Mouse (Mus musculus): ENCODE measurements around the gene Atf6b. TPM values are rescaled to one million over a fixed set of nuclear protein-coding genes. Genes with fewer than 3 reads are reported as not detected.

Gene Atf6b
- polyA plus RNA-seq, 1 experiment from 2014 or later: 76.8 TPM

GRCm38 (mm10) chr17:34629221-34629751 is 17.7 kb upstream of the Atf6b start, which contains the start of gene Prrt1:
Gene Prrt1, plus strand, starts transcription at chr17:34629533.
- H3K36me3 ChIP-seq: peaks cover 6% of the 10 kb centered on the region; the same call in 1 of the 2 replicates
- no peak for DNase-seq (ENCODE audit: low spot score)
- peak within 1 kb of the TSS; percentile 70 for H3K4me3 ChIP-seq
- 2% methylated on average over 16 of the region's 16 CpGs for WGBS
- peaks cover 62% of the 10 kb centered on the region for H3K27me3 ChIP-seq (ENCODE audit: insufficient read depth, poor library complexity, severe bottlenecking)
- no peaks in the 10 kb centered on the region for H3K9me3 ChIP-seq
- H3K27ac ChIP-seq: peak within 1 kb of the TSS; percentile 93
- H3K4me1 ChIP-seq: peaks cover 55% of the 10 kb centered on the region

- Histone ChIP-seq H3K9me3 (no peaks in the 10 kb centered on the region), H3K36me3 (peaks cover 6% of the 10 kb centered on the region; the same call in 1 of the 2 replicates), H3K4me3 (peak overlapping the region; percentile 57), H3K27ac (0 out of 2 replicates have a peak overlapping the region, but pooled peaks have one; percentile 1), H3K4me1 (peaks cover 55% of the 10 kb centered on the region), H3K27me3 (ENCODE audit: insufficient read depth, poor library complexity, severe bottlenecking) (peaks cover 62% of the 10 kb centered on the region)
- no peak for DNase-seq (ENCODE audit: low spot score)
- WGBS: 15% methylated on average over 12 of the region's 12 CpGs
Observed at GRCm38 (mm10) chr17:34629796-34630603, 16.9 kb upstream of the Atf6b start.

- Histone ChIP-seq H3K4me1 (peaks cover 54% of the 10 kb centered on the region), H3K36me3 (no peaks in the 10 kb centered on the region), H3K27ac (0 out of 2 replicates have a peak overlapping the region, but pooled peaks have one; percentile 1), H3K4me3 (peak overlapping the region; percentile 57), H3K27me3 (ENCODE audit: insufficient read depth, poor library complexity, severe bottlenecking) (peaks cover 68% of the 10 kb centered on the region), H3K9me3 (no peaks in the 10 kb centered on the region)
- no peak for DNase-seq (ENCODE audit: low spot score)
- 2% methylated on average over 48 of the region's 48 CpGs for WGBS
Observed at GRCm38 (mm10) chr17:34630761-34631301, 16.1 kb upstream of the Atf6b start.

GRCm38 (mm10) chr17:34631647-34632046 is 15.3 kb upstream of the Atf6b start:
- DNase-seq (ENCODE audit: low spot score): no peak
- no peaks in the 10 kb centered on the region for H3K9me3 ChIP-seq
- peaks cover 73% of the 10 kb centered on the region for H3K27me3 ChIP-seq (ENCODE audit: insufficient read depth, poor library complexity, severe bottlenecking)
- H3K36me3 ChIP-seq: no peaks in the 10 kb centered on the region
- peaks cover 45% of the 10 kb centered on the region for H3K4me1 ChIP-seq
- 6% methylated on average over 12 of the region's 12 CpGs for whole genome bisulfite sequencing
- 0 out of 2 replicates have a peak overlapping the region, but pooled peaks have one; percentile 42 for H3K27ac ChIP-seq
- peak overlapping the region; percentile 57 for H3K4me3 ChIP-seq

- Histone ChIP-seq H3K27ac (peak overlapping the region; percentile 42; the same call in 1 of the 2 replicates), H3K27me3 (ENCODE audit: insufficient read depth, poor library complexity, severe bottlenecking) (peaks cover 73% of the 10 kb centered on the region), H3K4me3 (peak overlapping the region; percentile 57), H3K4me1 (peaks cover 44% of the 10 kb centered on the region), H3K36me3 (no peaks in the 10 kb centered on the region), H3K9me3 (no peaks in the 10 kb centered on the region)
- DNase-seq (ENCODE audit: low spot score): no peak
- WGBS: 2% methylated on average over 26 of the region's 26 CpGs
Observed at GRCm38 (mm10) chr17:34632261-34632691, 14.7 kb upstream of the Atf6b start.

GRCm38 (mm10) chr17:34635671-34636070 is 11.3 kb upstream of the Atf6b start:
- no peak for DNase-seq (ENCODE audit: low spot score)
- no peak overlapping the region for H3K27ac ChIP-seq
- H3K36me3 ChIP-seq: no peaks in the 10 kb centered on the region
- H3K27me3 ChIP-seq (ENCODE audit: insufficient read depth, poor library complexity, severe bottlenecking): peaks cover 46% of the 10 kb centered on the region
- H3K4me1 ChIP-seq: peaks cover 18% of the 10 kb centered on the region
- WGBS: 79% methylated on average over 2 of the region's 2 CpGs
- H3K4me3 ChIP-seq: no peak overlapping the region
- no peaks in the 10 kb centered on the region for H3K9me3 ChIP-seq

GRCm38 (mm10) chr17:34637459-34637858 is 9.5 kb upstream of the Atf6b start:
- H3K4me1 ChIP-seq: peaks cover 9% of the 10 kb centered on the region
- no peak overlapping the region for H3K4me3 ChIP-seq
- 67% methylated on average over 3 of the region's 3 CpGs for WGBS
- peaks cover 28% of the 10 kb centered on the region for H3K27me3 ChIP-seq (ENCODE audit: insufficient read depth, poor library complexity, severe bottlenecking)
- no peak for DNase-seq (ENCODE audit: low spot score)
- no peaks in the 10 kb centered on the region for H3K36me3 ChIP-seq
- no peaks in the 10 kb centered on the region for H3K9me3 ChIP-seq
- H3K27ac ChIP-seq: no peak overlapping the region

GRCm38 (mm10) chr17:34639461-34640255 is 7.3 kb upstream of the Atf6b start:
- Histone ChIP-seq H3K27me3 (ENCODE audit: insufficient read depth, poor library complexity, severe bottlenecking) (peaks cover 11% of the 10 kb centered on the region; the same call in 1 of the 2 replicates), H3K4me3 (no peak overlapping the region), H3K4me1 (peaks cover 8% of the 10 kb centered on the region; the same call in 1 of the 2 replicates), H3K9me3 (no peaks in the 10 kb centered on the region), H3K36me3 (no peaks in the 10 kb centered on the region), H3K27ac (0 out of 2 replicates have a peak overlapping the region, but pooled peaks have one; percentile 18)
- WGBS: 80% methylated on average over 7 of the region's 7 CpGs
- DNase-seq (ENCODE audit: low spot score): no peak

- Histone ChIP-seq H3K4me1 (peaks cover 19% of the 10 kb centered on the region), H3K27ac (peak overlapping the region; percentile 17), H3K36me3 (peaks cover 4% of the 10 kb centered on the region; the same call in 1 of the 2 replicates), H3K27me3 (ENCODE audit: insufficient read depth, poor library complexity, severe bottlenecking) (peaks cover 3% of the 10 kb centered on the region; the same call in 1 of the 2 replicates), H3K9me3 (no peaks in the 10 kb centered on the region), H3K4me3 (no peak overlapping the region)
- DNase-seq (ENCODE audit: low spot score): peak; percentile 70
- WGBS: 15% methylated on average over 11 of the region's 11 CpGs
Observed at GRCm38 (mm10) chr17:34640778-34641601, 6.0 kb upstream of the Atf6b start.

- Histone ChIP-seq H3K27ac (no peak overlapping the region), H3K36me3 (peaks cover 6% of the 10 kb centered on the region; the same call in 1 of the 2 replicates), H3K4me1 (peaks cover 24% of the 10 kb centered on the region), H3K27me3 (ENCODE audit: insufficient read depth, poor library complexity, severe bottlenecking) (no peaks in the 10 kb centered on the region), H3K9me3 (no peaks in the 10 kb centered on the region), H3K4me3 (no peak overlapping the region)
- 84% methylated on average over 3 of the region's 3 CpGs for WGBS
- no peak for DNase-seq (ENCODE audit: low spot score)
Observed at GRCm38 (mm10) chr17:34641945-34642344, 5.0 kb upstream of the Atf6b start.

- Histone ChIP-seq H3K27ac (no peak overlapping the region), H3K27me3 (ENCODE audit: insufficient read depth, poor library complexity, severe bottlenecking) (no peaks in the 10 kb centered on the region), H3K36me3 (peaks cover 6% of the 10 kb centered on the region; the same call in 1 of the 2 replicates), H3K4me3 (no peak overlapping the region), H3K9me3 (no peaks in the 10 kb centered on the region), H3K4me1 (peaks cover 34% of the 10 kb centered on the region)
- no peak for DNase-seq (ENCODE audit: low spot score)
- 81% methylated on average over 4 of the region's 4 CpGs for WGBS
Observed at GRCm38 (mm10) chr17:34643379-34643778, 3.6 kb upstream of the Atf6b start.
